Mouse (Mus musculus) heart, adult 2 months (tissue): Measurements from ENCODE around the gene Dclre1c. TPM values are rescaled to one million over a fixed set of nuclear protein-coding genes. Genes with fewer than 3 reads are reported as not detected.
A peak's percentile ranks its signal among the peaks of the same experiment; 100 is the strongest.

Experiments
- DNase-seq, 2 experiments: peaks; one replicate each; pipeline ENCODE4 v3.0.0; 2021
- H3K27ac ChIP-seq: fragments of 200-600 bp; 2 replicates; pipeline ENCODE4 v1.8.1; 2022
- H3K27me3 ChIP-seq: fragments of 200-500 bp; 2 replicates; pipeline ENCODE4 v1.6.1; 2012; ENCODE audit warnings: mild to moderate bottlenecking, low read length, inconsistent platforms, mixed read lengths; ENCODE audit not compliant: control insufficient read depth, insufficient read depth
- H3K36me3 ChIP-seq: fragments of 200-500 bp; 2 replicates; pipeline ENCODE4 v1.6.1; 2012; ENCODE audit warnings: low read length, inconsistent platforms; ENCODE audit not compliant: control insufficient read depth, insufficient read depth
- H3K4me1 ChIP-seq: fragments of 200-500 bp; 2 replicates; pipeline ENCODE4 v1.6.1; 2011; ENCODE audit warnings: low read length; ENCODE audit not compliant: control insufficient read depth, insufficient read depth
- H3K4me3 ChIP-seq: fragments of 200-600 bp; 2 replicates; pipeline ENCODE4 v1.8.1; 2022
- H3K79me2 ChIP-seq: fragments of 200-500 bp; replicated peaks from 2 replicates; pipeline ENCODE4 v1.6.1; 2012; ENCODE audit warnings: mild to moderate bottlenecking, inconsistent platforms, low read length, moderate library complexity, mixed read lengths; ENCODE audit not compliant: control insufficient read depth, insufficient read depth
- H3K9ac ChIP-seq: fragments of 200-500 bp; 2 replicates; pipeline ENCODE4 v1.6.1; 2012; ENCODE audit warnings: low read depth, mild to moderate bottlenecking, control low read depth, inconsistent platforms, low read length, mixed read lengths
- CTCF ChIP-seq: fragments of 200-600 bp; IDR thresholded peaks from 2 replicates; pipeline ENCODE4 v1.8.1; 2022; ENCODE audit warnings: antibody characterized with exemption, mild to moderate bottlenecking, moderate library complexity
- EP300 ChIP-seq: fragments of 200-500 bp; IDR thresholded peaks from 2 replicates; pipeline ENCODE4 v1.6.1; 2011; ENCODE audit warnings: low read depth, low read length, control low read depth; ENCODE audit not compliant: insufficient read depth
- POLR2A ChIP-seq: fragments of 200-500 bp; IDR thresholded peaks from 2 replicates; pipeline ENCODE4 v1.6.1; 2011; ENCODE audit warnings: mild to moderate bottlenecking, low read depth, low read length, control low read depth; ENCODE audit not compliant: insufficient read depth
- WGBS: fragments of 180-500 bp; shearing (Covaris S2); methylation state at CpG from one replicate; pipeline ENCODE4 v1.1.7; 2018; 5-methylcytosine and 5-hydroxymethylcytosine counted together
- intact Hi-C: fragments of 180-260 bp; cut with DNase I; formaldehyde crosslinking; loops from one replicate; pipeline ENCODE4 v1.15.1; 2025
- polyA plus RNA-seq: library from polyadenylated mRNA; depleted of rRNA; stranded (reverse); fragments of >200 nt; gene quantifications from 2 replicates; pipeline ENCODE4 v1.2.3, GENCODE M21; 2012; rRNA removed
- total RNA-seq, 2 experiments: library from RNA; stranded (reverse); gene quantifications; 2 replicates each; pipeline ENCODE4 v1.2.3; 2021

The Dclre1c gene
- total and polyA plus RNA-seq, 3 experiments = 2.1 to 2.7 (median 2.1) TPM

DNA sequence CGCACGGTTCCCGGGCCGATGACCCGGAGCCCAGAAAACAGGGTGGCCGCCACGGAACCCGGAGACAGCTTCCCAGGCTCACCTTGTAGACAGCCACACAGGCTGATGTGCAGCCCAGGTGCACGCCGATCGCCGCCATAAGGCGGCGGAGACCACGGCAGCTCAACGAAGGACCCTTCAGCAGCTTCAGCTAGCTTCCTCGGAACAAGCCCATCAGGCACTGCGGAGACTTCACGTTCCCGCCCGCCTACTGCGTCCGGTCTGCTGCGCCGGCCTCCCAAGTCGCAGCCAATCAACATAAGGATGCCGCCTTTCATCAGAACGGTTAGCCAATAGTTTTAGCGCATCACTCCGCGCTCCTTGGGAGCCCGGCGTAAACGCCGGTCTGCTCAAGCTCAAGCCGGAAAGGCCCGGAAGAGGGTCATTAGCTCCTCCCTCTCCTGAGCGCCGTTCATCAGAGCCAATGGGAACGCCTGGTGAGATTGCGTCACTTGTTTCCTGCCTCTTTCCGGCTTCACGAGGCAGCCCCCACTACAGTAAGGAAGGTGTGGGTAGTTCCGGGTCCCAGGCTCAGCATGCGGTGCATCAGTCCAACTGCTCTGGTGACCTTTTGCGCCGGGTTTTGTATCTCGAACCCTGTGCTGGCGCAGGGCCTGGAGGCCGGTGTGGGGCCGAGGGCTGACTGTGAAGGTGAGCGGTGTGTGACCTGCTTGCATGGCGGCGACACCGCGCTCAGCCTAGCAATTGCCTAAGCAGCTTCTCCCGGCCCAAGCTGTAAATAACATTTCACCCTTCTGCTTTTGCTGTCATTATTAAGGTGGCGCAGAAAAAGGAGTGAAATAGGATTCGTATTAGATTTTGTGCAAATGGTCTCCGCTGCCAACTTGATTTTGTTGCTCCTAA is 88.9 kb downstream of the Dclre1c start, which contains the start of the genes Gm45902, Hspa14 and Cdnf:
Gene Gm45902 (minus strand): TSS at position 239 of the 903 bp plus-strand sequence.
Gene Hspa14 (minus strand): TSS at position 263 of the 903 bp plus-strand sequence.
Gene Cdnf (plus strand): TSS at position 479 of the 903 bp plus-strand sequence.
- 1% methylated on average over 60 of the region's 60 CpGs for WGBS
- H3K27me3 ChIP-seq = no peaks in the 10 kb centered on the region
- TF ChIP-seq POLR2A (peak; percentile 77), CTCF (no peak), EP300 (peak; percentile 36; the same call in 1 of the 2 replicates)
- peak; percentile 92 to 98 for DNase-seq
- H3K79me2 ChIP-seq = no peaks in the 10 kb centered on the region
- peaks cover 3% of the 10 kb centered on the region; the same call in 1 of the 2 replicates for H3K4me1 ChIP-seq
- H3K4me3 ChIP-seq = peak within 1 kb of the TSS; percentile 78
- intact Hi-C loops = loop anchor here (2.0 kb wide), 1 partner anchor 38 kb away; the partner anchor contains the start of gene Suv39h2
- H3K36me3 ChIP-seq = peaks cover 3% of the 10 kb centered on the region; the same call in 1 of the 2 replicates
- H3K27ac ChIP-seq = peak within 1 kb of the TSS; percentile 92
- H3K9ac ChIP-seq = peak within 1 kb of the TSS; percentile 84

Other genes starting within 250 kb of the Dclre1c start
- gene Nmt2, start 139.9 kb upstream of the Dclre1c start, total RNA-seq = 10 to 100 TPM in 1 of 2 experiments, 1 to 10 TPM in 1; 7.8 to 10.4 TPM
- gene Nmt2, start 139.9 kb upstream of the Dclre1c start, polyA plus RNA-seq = 3.7 and 5.6 TPM in 2 replicates
- 1 to 10 TPM; 4.3 to 5.8 TPM for gene Rpp38, start 91.5 kb upstream of the Dclre1c start, total RNA-seq
- gene Rpp38, start 91.5 kb upstream of the Dclre1c start, polyA plus RNA-seq = 2.8 and 5.4 TPM in 2 replicates
- gene Acbd7, start 88.0 kb upstream of the Dclre1c start, total RNA-seq = 1 to 10 TPM; 1.1 to 1.7 TPM
- not detected in 2 replicates for gene Acbd7, start 88.0 kb upstream of the Dclre1c start, polyA plus RNA-seq
- not detected for gene Olah, start 26.9 kb upstream of the Dclre1c start, total RNA-seq
- not detected in 2 replicates for gene Olah, start 26.9 kb upstream of the Dclre1c start, polyA plus RNA-seq
- gene Meig1, start 1.5 kb upstream of the Dclre1c start, total RNA-seq = 1 to 10 TPM; 1.9 to 2.4 TPM
- gene Meig1, start 1.5 kb upstream of the Dclre1c start, polyA plus RNA-seq = 1.0 and 1.8 TPM in 2 replicates
- gene Suv39h2, start 50.9 kb downstream of the Dclre1c start, total RNA-seq = under 1 TPM; 0.50 to 0.96 TPM
- gene Suv39h2, start 50.9 kb downstream of the Dclre1c start, polyA plus RNA-seq = 0.23 and 0.73 TPM in 2 replicates
- 1 to 10 TPM in 1 of 2 experiments, under 1 TPM in 1; 0.91 to 1.0 TPM for gene Gm45902, start 88.7 kb downstream of the Dclre1c start, total RNA-seq
- 0.61 and 1.2 TPM in 2 replicates for gene Gm45902, start 88.7 kb downstream of the Dclre1c start, polyA plus RNA-seq
- 10 to 100 TPM; 21.5 to 22.7 TPM for gene Hspa14, start 88.7 kb downstream of the Dclre1c start, total RNA-seq
- gene Hspa14, start 88.7 kb downstream of the Dclre1c start, polyA plus RNA-seq = 16.9 and 21.5 TPM in 2 replicates
- 10 to 100 TPM; 22.1 to 30.8 TPM for gene Cdnf, start 88.9 kb downstream of the Dclre1c start, total RNA-seq
- gene Cdnf, start 88.9 kb downstream of the Dclre1c start, polyA plus RNA-seq = 7.0 and 15.3 TPM in 2 replicates
- gene Fam107b, start 146.4 kb downstream of the Dclre1c start, total RNA-seq = 10 to 100 TPM in 1 of 2 experiments, 1 to 10 TPM in 1; 5.5 to 10.1 TPM
- 3.2 and 4.7 TPM in 2 replicates for gene Fam107b, start 146.4 kb downstream of the Dclre1c start, polyA plus RNA-seq